ENCODE assay signal across 24 mouse cellular contexts in the genomic region with DNA sequence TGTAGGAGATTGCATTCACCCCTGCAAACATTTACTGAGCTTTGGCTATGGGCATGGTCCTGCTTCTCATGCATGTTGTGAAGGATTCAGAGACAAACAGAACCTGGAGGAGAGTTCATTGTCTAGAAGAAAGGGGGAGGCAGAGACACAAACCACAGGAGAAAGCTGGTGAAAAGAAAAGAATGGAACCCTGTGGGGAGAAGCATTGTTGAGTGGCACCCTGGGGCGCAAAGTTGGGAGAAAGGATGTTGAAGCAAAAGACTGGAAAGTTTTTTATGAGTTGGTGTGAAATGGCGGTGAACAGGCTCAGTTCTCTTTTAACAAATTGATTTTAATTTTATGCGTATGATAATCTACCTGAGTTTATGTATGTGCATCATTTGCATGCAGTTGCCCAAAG. TPM values are rescaled to one million over a fixed set of nuclear protein-coding genes. Genes with fewer than 3 reads are reported as not detected.
A peak's percentile ranks its signal among the peaks of the same experiment; 100 is the strongest.
DNase-seq lines count a peak whose midpoint lies in the region; TF ChIP-seq lines count a peak whose summit lies in the region.
"Had no signal": no experiment of that assay in that cellular context is flagged by ENCODE, and none has a peak within 500 bp of the region (broad histone marks: within the 10 kb centered on the region; RNA-seq: fewer than 3 reads in every experiment).

No protein-coding gene starts in this region.

- H3K9ac ChIP-seq in ES-E14 (ENCODE audit: insufficient read depth, low read depth, low read length, poor library complexity, severe bottlenecking) = no peak overlapping the region
- H3K9ac ChIP-seq: embryonic facial prominence, embryonic 12.5 days; forebrain, embryonic 13.5 days; forebrain, embryonic 15.5 days; forebrain, postnatal 0 days had no signal

- no peak for TF ChIP-seq POLR2A in thymus, adult 2 months (IDR thresholded peaks at IDR 0.05; ENCODE audit: control insufficient read depth, extremely low read depth, insufficient read depth, low read length, poor library complexity)

- H3K9me3 ChIP-seq in ES-E14 (ENCODE audit: control insufficient read depth, insufficient read depth, low read depth, low read length) = no peaks in the 10 kb centered on the region
- H3K9me3 ChIP-seq: embryonic facial prominence, embryonic 10.5 days; embryonic facial prominence, embryonic 12.5 days; forebrain, embryonic 13.5 days; forebrain, embryonic 15.5 days had no signal

- no peak overlapping the region for H3K4me3 ChIP-seq in ES-E14 (ENCODE audit: insufficient read depth in 1 of 2, low read depth in 1 of 2, low read length in 2 of 2, poor library complexity in 1 of 2, severe bottlenecking in 1 of 2)
- H3K4me3 ChIP-seq in thymus, adult 2 months (ENCODE audit: control insufficient read depth, insufficient read depth, low read length) = no peak overlapping the region
- H3K4me3 ChIP-seq: embryonic facial prominence, embryonic 10.5 days; embryonic facial prominence, embryonic 12.5 days; forebrain, embryonic 13.5 days; forebrain, embryonic 15.5 days had no signal

- H3K27me3 ChIP-seq in thymus, adult 2 months (ENCODE audit: control insufficient read depth, insufficient read depth, low read length) = no peaks in the 10 kb centered on the region
- H3K27me3 ChIP-seq: embryonic facial prominence, embryonic 12.5 days; forebrain, embryonic 13.5 days; forebrain, embryonic 15.5 days had no signal

- 98% methylated on average over 3 of the region's 3 CpGs for WGBS in thymus, adult 2 months

- in situ Hi-C loops in ES-E14 (cut with MboI; ENCODE audit: low sequenced_read_pairs in 2 of 2, unreplicated experiment in 2 of 2) = no loop called here

- H3K27ac ChIP-seq in ES-E14 (ENCODE audit: insufficient read depth, low read depth, low read length, poor library complexity, severe bottlenecking) = no peak overlapping the region
- no peak overlapping the region for H3K27ac ChIP-seq in thymus, adult 2 months (ENCODE audit: control insufficient read depth, insufficient read depth, low read length)
- H3K27ac ChIP-seq: embryonic facial prominence, embryonic 10.5 days; embryonic facial prominence, embryonic 12.5 days; forebrain, embryonic 13.5 days; forebrain, embryonic 15.5 days had no signal

- TF ChIP-seq CTCF in thymus, adult 2 months (IDR thresholded peaks at IDR 0.05; ENCODE audit: borderline replicate concordance, control insufficient read depth, extremely low read depth, insufficient read depth, low read length, poor library complexity) = no peak

- peak; percentile 75 for DNase-seq in ES-CJ7 (ENCODE audit: low read depth, low spot score)
- DNase-seq in ES-E14 (ENCODE audit: low read depth, low spot score) = peak; percentile 62
- DNase-seq in ZHBTc4 (ENCODE audit: low read depth, low spot score) = peak; percentile 91
- DNase-seq in lung, postnatal 14 days = no peak
- DNase-seq in thymus, adult 2 months = no peak
- DNase-seq: adrenal gland, adult 2 months; adrenal gland, postnatal 10 days; adrenal gland, postnatal 25 days; cerebellum, adult 11 months; cerebellum, adult 18-20 months; cerebellum, adult 8-10 months; cerebellum, adult 9-11 months; cerebellum, postnatal 14 days; forebrain, postnatal 0 days had no signal

- peaks cover 0 to 2% of the 10 kb centered on the region in 2 experiments; a peak in 1 of 4 replicates for H3K4me1 ChIP-seq in ES-E14 (ENCODE audit: control insufficient read depth in 2 of 2, insufficient read depth in 2 of 2, low read length in 2 of 2, poor library complexity in 1 of 2)
- no peaks in the 10 kb centered on the region for H3K4me1 ChIP-seq in thymus, adult 2 months (replicated peaks; ENCODE audit: control insufficient read depth, insufficient read depth, low read length)
- H3K4me1 ChIP-seq: embryonic facial prominence, embryonic 10.5 days; embryonic facial prominence, embryonic 12.5 days; forebrain, embryonic 13.5 days; forebrain, embryonic 15.5 days had no signal

- H3K36me3 ChIP-seq in ES-E14 (ENCODE audit: control insufficient read depth, insufficient read depth, low read length, poor library complexity, severe bottlenecking) = no peaks in the 10 kb centered on the region
- no peaks in the 10 kb centered on the region for H3K36me3 ChIP-seq in thymus, adult 2 months (ENCODE audit: control insufficient read depth, insufficient read depth, low read length)
- H3K36me3 ChIP-seq: embryonic facial prominence, embryonic 10.5 days; embryonic facial prominence, embryonic 12.5 days; forebrain, embryonic 15.5 days had no signal

TF ChIP-seq in ES-E14, 5 proteins besides CTCF, POLR2A, EP300 and RAD21:
- TF ChIP-seq ZNF384 (IDR thresholded peaks at IDR 0.05; ENCODE audit: low read depth, low read length) (no peak), MAFK (IDR thresholded peaks at IDR 0.05; ENCODE audit: insufficient read depth, low read depth, low read length) (no peak), HCFC1 (IDR thresholded peaks at IDR 0.05; ENCODE audit: borderline replicate concordance, insufficient read depth, low read length) (no peak), ZC3H11A (IDR thresholded peaks at IDR 0.05; ENCODE audit: borderline replicate concordance, low read depth, low read length) (no peak), CHD2 (IDR thresholded peaks at IDR 0.05; ENCODE audit: low read depth, low read length) (no peak)

RNA-seq across cellular contexts. Expression of gene Clec3a, which starts 33.7 kb away (rescaled TPM):
- total RNA-seq in ES-E14 (2012; rRNA removed) = not detected in 2 replicates
- polyA plus RNA-seq in thymus, adult 2 months (2012; rRNA removed) = not detected in 2 replicates
- total RNA-seq: adrenal gland, adult 2 months; adrenal gland, postnatal 10 days; adrenal gland, postnatal 25 days; adrenal gland, postnatal 4 days; MEL had no signal
- polyA plus RNA-seq: adrenal gland, adult 2 months; brain, embryonic 14.5 days; C2C12; cortical plate, adult 2 months; embryonic facial prominence, embryonic 10.5 days; forebrain, embryonic 11.5 days; forebrain, embryonic 13.5 days; forebrain, embryonic 15.5 days; forebrain, postnatal 0 days had no signal

RNA-seq across cellular contexts. Expression of gene Wwox, which starts 55.3 kb away (rescaled TPM):
- 12.5 and 15.2 TPM in 2 replicates for total RNA-seq in ES-E14 (2012; rRNA removed)
- 8.4 and 8.8 TPM in 2 replicates for polyA plus RNA-seq in thymus, adult 2 months (2012; rRNA removed)

Comparison
In these comparisons a context has a peak if more than half of its experiments do, and no peak if none do; other contexts are left out.
1. DNase-seq: peak in ES-CJ7 (single experiment), ES-E14 (single experiment) and ZHBTc4 (single experiment); none in lung, postnatal 14 days (single experiment) and thymus, adult 2 months (single experiment).